Mouse (Mus musculus) E14TG2a.4 (cell line): ENCODE measurements at regions not wholly inside any gene's neighbourhood (a gene's known extent, or its start where the extent isn't known, plus 50 kb on each side); places are given as distances from the start of the nearest gene placed in this dataset.

Experiments
- CTCF ChIP-seq: conservative IDR thresholded peaks from 2 replicates; pipeline ENCODE4 v1.5.1; 2014; ENCODE audit warnings: low read length
- NANOG ChIP-seq: IDR thresholded peaks from 2 replicates; pipeline ENCODE4 v1.6.1; 2014; ENCODE audit warnings: borderline replicate concordance, low read length, mixed read lengths
- POU5F1 ChIP-seq: IDR thresholded peaks from 2 replicates; pipeline ENCODE4 v1.6.1; 2014; ENCODE audit warnings: low read length, borderline replicate concordance

- no peak for TF ChIP-seq CTCF
- no peak for TF ChIP-seq POU5F1
- no peak for TF ChIP-seq NANOG
Measured at GRCm38 (mm10) chr2:172177371-172177770, 70.9 kb upstream of the Mc3r start.
